Mouse (Mus musculus) adrenal gland (tissue): ENCODE results near the gene Mcm2.

ENCODE experiments used
- intact Hi-C: fragments of 180-260 bp; cut with DNase I; formaldehyde crosslinking; loops from one replicate; pipeline ENCODE4 v1.15.1; 2025

Gene Mcm2

DNA sequence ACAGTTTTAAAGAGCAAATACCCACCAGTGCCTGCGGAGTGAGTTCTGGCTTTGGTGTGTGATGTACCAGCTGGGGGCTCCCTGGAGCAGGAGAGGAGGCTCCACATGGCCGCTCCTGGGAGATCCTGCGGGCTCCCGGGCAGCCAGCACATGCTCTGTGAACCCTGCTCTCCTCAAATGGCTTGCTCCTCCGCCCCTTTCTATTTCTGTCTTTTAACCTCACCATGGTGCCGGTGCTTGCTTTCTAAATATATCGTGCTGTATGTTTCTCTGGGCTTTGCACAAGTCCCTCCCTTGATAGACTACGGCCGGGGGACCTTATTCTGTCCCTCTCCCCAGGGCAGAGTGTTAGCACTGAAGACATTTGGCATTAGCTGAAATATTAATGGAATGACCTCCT is 41.3 kb downstream of the Mcm2 start:
- intact Hi-C loops, result loop anchor here (5.0 kb wide), 2 partner anchors 55 to 310 kb away; no protein-coding TSS in a partner anchor

DNA sequence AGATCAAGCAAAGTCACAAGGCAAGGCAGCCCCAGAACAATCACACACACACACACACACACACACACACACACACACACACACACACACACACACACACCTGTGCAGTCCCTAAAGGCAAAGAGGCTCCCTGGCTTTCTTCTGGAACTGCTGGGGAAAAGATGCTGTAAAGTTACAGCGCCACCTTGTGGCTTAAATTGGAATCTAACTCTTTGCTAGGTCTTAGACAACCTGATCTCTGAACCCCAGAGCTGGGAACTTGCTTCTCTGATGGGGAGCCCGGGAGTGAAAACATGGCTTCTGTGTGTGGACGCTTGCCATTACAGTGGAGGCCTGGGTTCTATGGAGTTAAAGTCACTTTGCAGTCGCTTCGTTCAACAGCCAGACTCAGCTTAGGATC is 42.9 kb downstream of the Mcm2 start:
- intact Hi-C loops, result loop anchor here (5.0 kb wide), 2 partner anchors 57 to 308 kb away; no protein-coding TSS in a partner anchor

- intact Hi-C loops, result no loop called here
Measured at GRCm38 (mm10) chr6:88854509-88854908, 44.1 kb downstream of the Mcm2 start.

- intact Hi-C loops, result no loop called here
Measured at GRCm38 (mm10) chr6:88850034-88850433, 48.5 kb downstream of the Mcm2 start.

DNA sequence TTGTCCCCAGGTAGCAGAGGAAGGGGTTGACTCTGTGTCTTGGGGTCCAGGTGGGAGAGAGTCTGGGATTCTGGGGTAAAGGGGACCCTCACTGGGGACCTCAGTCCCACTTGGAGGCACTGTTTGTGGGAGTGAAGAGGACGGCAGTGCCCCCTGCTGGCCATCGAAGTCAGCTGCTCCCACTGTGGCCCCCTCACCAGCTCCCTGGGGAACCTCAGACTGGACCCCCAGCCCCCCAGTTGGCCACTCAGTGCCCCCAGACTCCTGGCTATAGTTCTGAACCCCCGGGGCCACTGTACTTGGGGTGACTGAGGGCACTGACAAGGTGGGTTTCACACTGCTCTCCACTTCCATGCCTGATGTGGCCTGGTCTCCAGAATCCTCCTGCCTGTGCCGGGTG is 49.3 kb downstream of the Mcm2 start:
- intact Hi-C loops, result no loop called here

- intact Hi-C loops, result no loop called here
Measured at GRCm38 (mm10) chr6:88847571-88847970, 51.0 kb downstream of the Mcm2 start.

DNA sequence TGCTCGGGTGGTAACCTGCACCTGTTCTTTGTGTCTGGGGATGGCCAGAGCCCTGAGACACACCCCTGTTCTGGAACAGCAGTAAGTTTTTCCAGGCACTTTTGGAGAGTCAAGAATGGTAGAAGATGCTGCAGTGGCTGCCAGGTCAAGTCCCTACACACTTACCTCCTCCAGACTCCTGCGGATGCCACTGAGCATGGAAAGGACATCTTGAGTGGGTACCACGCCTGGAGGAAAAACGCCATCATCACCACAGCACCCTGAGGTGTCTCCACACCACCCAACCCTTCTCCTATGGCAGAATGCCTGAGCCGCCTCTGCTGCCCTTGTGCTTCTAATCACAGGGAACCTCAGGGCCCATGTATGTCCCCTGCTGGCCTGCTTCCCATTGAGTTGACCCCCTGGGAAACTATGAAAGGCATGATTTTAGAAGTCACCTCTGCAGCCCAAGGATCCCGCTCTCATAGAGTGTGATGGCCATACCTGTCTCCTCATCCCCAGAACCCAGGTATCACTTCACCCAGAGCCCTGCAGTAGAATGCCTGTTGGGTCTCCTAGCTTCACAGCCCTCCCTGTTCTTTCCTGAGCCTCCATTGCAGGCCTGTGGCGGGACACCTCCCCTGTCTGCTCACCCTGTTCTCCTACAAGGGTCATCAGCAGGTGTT is 53.5 kb downstream of the Mcm2 start:
- intact Hi-C loops, result no loop called here

- intact Hi-C loops, result no loop called here
Measured at GRCm38 (mm10) chr6:88843781-88844725, 54.5 kb downstream of the Mcm2 start.

DNA sequence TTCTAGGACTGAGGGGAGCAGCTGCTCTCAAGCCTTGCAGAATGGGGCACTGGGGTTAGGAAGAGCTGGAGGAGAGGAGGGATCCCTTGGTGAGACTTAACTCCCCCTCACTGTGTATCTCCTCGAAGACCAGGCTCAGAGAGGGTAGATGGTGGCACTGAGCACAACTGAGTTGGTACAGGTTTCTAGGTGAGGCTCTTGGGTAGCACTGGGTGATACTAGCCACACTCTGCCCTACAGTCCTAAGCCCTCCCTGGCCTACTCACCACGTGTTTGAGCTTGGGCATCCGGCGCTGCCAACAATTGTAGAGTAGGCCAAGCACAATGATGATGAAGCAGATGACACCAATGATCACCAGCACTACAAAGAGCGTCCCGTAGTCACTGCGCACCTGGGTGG is 55.3 kb downstream of the Mcm2 start:
- intact Hi-C loops, result no loop called here

- intact Hi-C loops, result no loop called here
Measured at GRCm38 (mm10) chr6:88842731-88843151, 55.8 kb downstream of the Mcm2 start.

DNA sequence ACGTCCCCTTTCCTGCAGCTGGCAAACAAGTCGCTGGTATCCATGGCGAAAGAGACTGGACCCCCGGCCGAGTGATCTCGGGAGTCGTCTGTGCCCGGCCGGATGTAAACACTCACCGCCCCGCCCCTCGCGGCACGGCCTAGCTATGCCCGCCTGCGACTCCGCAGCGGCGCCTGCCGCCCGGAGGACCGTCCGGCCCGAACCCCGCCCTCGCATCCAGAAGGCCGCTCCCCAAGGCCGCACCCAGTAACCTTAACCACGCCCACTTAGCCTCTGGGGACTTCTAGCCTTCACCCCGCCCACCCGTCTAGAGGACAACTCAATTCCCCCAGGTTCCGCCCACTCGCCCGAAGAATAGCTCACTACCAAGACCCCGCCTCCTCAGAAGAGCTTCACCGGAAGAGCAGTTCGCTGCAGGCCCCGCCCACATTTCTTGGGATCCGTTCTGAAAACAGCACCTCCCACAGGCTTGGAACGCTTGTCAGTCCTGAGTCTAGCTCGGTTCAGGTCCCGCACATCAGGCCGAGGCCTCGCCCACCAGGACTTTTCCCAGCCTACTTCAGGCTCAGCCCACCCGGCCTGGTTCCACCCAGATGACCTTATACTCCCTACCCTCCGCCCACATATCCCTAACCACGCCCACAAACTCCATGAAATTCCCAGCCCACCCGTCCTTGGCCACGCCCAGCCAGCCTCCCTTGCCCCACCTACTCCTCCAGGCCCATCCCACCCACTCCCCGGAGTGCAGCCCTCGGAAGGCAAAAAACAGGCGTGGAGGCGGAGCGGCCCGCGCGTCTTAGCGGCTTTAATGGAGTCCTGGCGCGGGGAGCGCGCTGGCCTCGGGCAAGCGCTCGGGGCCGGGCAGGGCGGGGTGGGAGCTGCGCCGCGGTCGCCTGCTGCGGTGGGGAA is 56.5 kb downstream of the Mcm2 start, which contains the start of gene Abtb1:
Gene Abtb1 (minus strand): TSS at position 204 of the 909 bp plus-strand sequence.
- intact Hi-C loops, result no loop called here

GRCm38 (mm10) chr6:88841514-88841780 is 57.1 kb downstream of the Mcm2 start:
- intact Hi-C loops, result no loop called here

DNA sequence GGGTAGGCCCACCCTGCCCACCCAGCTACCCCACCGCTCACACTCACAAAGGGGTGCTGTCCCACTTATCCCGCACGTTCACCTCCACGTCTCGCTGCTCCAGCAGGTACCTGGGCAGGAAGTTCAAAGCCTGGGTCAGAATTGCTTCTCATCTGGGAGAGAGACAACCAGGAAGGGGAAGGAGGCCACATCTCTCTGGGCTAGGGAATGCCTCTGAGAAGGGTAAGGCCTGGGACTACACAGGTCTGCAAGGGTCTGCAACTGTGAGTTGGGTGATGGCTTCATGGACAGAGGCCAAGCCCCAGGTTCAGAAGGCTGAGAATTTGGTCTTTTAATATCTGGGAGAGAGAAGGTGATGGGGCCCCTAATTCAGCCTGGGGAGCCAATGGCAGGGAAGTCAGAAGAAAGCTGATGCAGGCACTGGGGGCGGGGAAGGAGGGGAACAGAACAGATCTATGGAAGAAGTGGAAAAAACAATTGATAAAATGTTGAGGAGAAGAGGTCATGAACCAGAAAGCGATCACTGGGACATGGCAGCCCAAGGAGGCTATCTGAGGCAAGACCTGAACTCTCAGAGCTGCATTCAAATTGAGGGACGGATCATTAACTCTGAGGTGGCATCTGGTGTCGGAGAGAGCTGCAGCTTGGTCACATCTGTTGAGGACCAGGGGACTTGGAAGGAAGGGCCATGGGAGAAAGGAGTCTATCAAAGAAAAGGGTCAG is 57.6 kb downstream of the Mcm2 start:
- intact Hi-C loops, result no loop called here

GRCm38 (mm10) chr6:88840211-88840610 is 58.4 kb downstream of the Mcm2 start:
- intact Hi-C loops, result no loop called here

DNA sequence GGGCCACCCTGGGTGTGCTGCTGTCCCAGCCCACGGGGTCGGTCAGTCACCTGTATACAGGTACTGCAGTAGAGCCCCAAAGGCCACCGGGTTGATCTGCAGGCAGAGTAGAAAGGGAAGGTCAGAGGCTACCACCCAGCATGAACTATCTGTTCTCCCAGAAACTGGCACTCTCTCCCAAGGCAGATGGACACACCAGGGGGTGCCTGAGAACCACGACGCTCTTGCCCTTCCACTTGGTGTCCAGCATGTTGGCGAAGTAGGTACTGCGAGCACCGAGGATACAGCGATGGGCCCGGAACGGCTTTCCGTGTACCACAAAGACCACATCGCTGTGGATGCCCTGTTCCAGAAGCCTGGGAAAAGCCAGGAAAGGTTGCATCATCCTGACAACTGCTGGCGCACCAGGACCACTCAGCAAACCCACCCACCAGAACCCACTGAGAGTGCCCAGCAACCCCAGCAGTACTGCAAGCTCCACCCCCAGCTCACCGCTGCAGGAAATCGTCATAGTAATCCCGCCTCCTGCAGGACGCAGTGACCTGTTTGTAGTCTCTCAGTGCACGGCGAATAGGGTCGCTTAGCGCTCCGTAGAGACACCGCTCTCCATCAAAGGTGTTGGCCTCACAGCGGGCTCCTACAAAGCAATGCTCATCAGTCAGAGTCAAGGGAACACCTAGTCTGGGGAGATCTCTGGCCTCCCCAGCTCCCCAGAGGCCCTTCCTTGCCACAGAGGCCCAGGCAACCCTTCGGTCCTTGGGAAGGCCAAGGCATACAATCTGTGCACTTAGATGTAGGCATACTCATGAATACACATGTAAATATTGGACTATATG is 59.2 kb downstream of the Mcm2 start:
- intact Hi-C loops, result no loop called here

GRCm38 (mm10) chr6:88838613-88839012 is 60.0 kb downstream of the Mcm2 start:
- intact Hi-C loops, result no loop called here

DNA sequence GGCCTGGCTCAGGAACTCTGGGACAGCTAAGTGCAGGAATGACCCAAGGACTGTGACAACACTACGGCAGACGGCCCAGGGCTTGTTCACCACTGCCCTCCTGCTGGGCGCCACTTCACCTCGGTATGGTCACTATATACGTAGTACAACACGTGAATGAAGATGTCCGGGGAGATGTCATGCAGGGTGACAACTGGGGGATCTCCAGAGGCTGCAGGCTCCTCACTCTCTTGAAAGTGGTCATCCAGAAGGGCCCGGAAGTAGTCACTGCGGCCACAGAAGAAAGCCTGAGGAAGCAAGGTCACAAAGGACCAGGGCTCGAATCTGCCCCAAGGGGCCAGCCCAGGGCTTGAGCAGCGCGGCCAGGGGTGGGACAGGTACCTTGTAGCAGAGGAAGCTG is 60.6 kb downstream of the Mcm2 start:
- intact Hi-C loops, result no loop called here

- intact Hi-C loops, result no loop called here
Measured at GRCm38 (mm10) chr6:88836178-88836819, 62.3 kb downstream of the Mcm2 start.

- intact Hi-C loops, result no loop called here
Measured at GRCm38 (mm10) chr6:88835047-88835446, 63.5 kb downstream of the Mcm2 start.
